Mouse (Mus musculus) hindbrain, embryonic 11.5 days (tissue): ENCODE results near the gene Prelid1. TPM values are rescaled to one million over a fixed set of nuclear protein-coding genes. Genes with fewer than 3 reads are reported as not detected.
A peak's percentile ranks its signal among the peaks of the same experiment; 100 is the strongest.

Source experiments
- ATAC-seq: fragments of 200-750 bp; cut with Nextera tagmentation; 2 replicates; pipeline ENCODE4 v1.8.0; 2017; ENCODE audit warnings: mild to moderate bottlenecking, moderate TSS enrichment, moderate library complexity; ENCODE audit not compliant: low FRiP score
- DNase-seq: peaks from one replicate; pipeline ENCODE4 v3.0.0-alpha.2; 2015; ENCODE audit warnings: low spot score
- H3K27ac ChIP-seq: fragments of 300-500 bp; sonication (generic); 2 replicates; pipeline ENCODE4 v1.5.1; 2014; ENCODE audit warnings: mild to moderate bottlenecking, low read depth, low read length
- H3K27me3 ChIP-seq: fragments of 300-500 bp; sonication (generic); 2 replicates; pipeline ENCODE4 v1.6.1; 2014; ENCODE audit warnings: mild to moderate bottlenecking, low read length, moderate library complexity, mixed read lengths; ENCODE audit not compliant: control insufficient read depth, insufficient read depth
- H3K36me3 ChIP-seq: fragments of 300-500 bp; sonication (generic); 2 replicates; pipeline ENCODE4 v1.6.1; 2014; ENCODE audit warnings: mild to moderate bottlenecking, low read length, moderate library complexity, mixed read lengths; ENCODE audit not compliant: control insufficient read depth, insufficient read depth
- H3K4me1 ChIP-seq: fragments of 300-500 bp; sonication (generic); replicated peaks from 2 replicates; pipeline ENCODE4 v1.6.1; 2014; ENCODE audit warnings: low read length, mixed read lengths; ENCODE audit not compliant: control insufficient read depth, insufficient read depth
- H3K4me2 ChIP-seq: fragments of 300-500 bp; sonication (generic); replicated peaks from 2 replicates; pipeline ENCODE4 v1.6.1; 2014; ENCODE audit warnings: mild to moderate bottlenecking, low read depth, low read length
- H3K4me3 ChIP-seq: fragments of 300-500 bp; sonication (generic); 2 replicates; pipeline ENCODE4 v1.5.1; 2014; ENCODE audit warnings: low read depth, low read length
- H3K9ac ChIP-seq: fragments of 300-500 bp; sonication (generic); 2 replicates; pipeline ENCODE4 v1.6.1; 2014; ENCODE audit warnings: low read depth, low read length
- H3K9me3 ChIP-seq: fragments of 300-500 bp; sonication (generic); 2 replicates; pipeline ENCODE4 v1.6.1; 2016; ENCODE audit warnings: low read length; ENCODE audit not compliant: control insufficient read depth
- whole genome bisulfite sequencing: fragments of 180-500 bp; shearing (Covaris S2); extraction: QIAGEN DNeasy Blood & Tissue Kit; methylation state at CpG from one replicate; pipeline ENCODE4 v1.1.7; 2014; 5-methylcytosine and 5-hydroxymethylcytosine counted together
- polyA plus RNA-seq: library from polyadenylated mRNA; unstranded; fragments of >200 nt; fragmentation: Nextera tagmentation; extraction: Ambion mirVana; gene quantifications from 2 replicates; pipeline ENCODE4 v1.2.1, GENCODE M21; 2014

Gene Prelid1
- polyA plus RNA-seq: 433 and 450 TPM in 2 replicates

DNA sequence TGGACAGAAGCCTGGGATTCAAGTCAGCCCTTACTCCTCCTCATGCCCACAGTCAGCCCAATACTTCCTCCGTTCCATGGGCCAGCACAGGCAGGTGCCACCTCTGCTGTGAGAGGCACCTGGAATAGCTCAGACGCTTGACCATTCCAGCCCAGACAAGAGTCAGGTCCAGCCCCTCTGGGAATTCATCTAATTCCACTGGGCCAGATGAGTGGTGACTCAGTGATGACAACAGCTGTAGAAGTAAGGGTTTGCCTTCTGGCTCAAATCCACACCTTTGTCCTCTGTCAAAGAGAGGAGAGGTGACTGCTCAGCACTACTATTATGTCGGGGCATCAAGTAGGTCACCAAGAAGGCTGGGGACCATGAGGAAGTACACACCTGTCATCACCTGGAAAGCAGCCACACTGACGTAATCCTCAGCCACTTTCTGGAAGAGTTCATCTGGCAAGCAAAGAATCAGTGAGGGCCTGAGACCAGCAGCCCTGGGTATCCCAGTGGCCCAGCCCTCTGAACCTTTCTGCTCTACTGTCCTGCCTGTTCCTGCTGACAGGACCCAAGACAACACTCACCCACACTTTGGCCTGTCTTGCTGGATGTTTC lies at the start of gene Prelid1:
Gene Prelid1, plus strand, starts transcription at position 570 of the 603 bp plus-strand sequence.
- Histone ChIP-seq H3K27ac (no peak within 1 kb of the TSS), H3K9me3 (no peaks in the 10 kb centered on the region), H3K4me1 (peaks cover 5% of the 10 kb centered on the region; the same call in 1 of the 2 replicates), H3K4me2 (peak within 1 kb of the TSS; percentile 93), H3K27me3 (no peaks in the 10 kb centered on the region), H3K4me3 (peak within 1 kb of the TSS; percentile 72), H3K9ac (peak within 1 kb of the TSS; percentile 91), H3K36me3 (no peaks in the 10 kb centered on the region)
- WGBS: 91% methylated on average over 4 of the region's 4 CpGs
- no peak for ATAC-seq
- DNase-seq: no peak

DNA sequence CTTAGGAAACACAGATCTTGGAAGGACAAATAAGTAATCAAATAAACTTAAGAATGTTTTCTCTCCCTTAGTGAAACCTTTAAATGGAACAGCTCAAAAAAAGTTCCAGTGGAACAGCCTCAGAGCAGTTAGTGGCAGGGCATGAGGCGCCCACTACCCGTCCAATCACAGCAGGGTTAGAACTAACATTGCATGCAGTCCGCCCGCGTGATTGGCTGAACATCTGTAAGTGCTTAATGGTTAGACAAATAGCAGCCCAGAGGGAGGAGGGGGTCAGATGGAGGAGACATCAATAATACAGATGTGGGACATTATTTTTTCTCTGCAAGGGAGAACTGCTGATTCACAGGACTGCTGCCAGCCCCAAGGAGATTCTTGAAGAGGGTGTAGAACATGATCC lies 43.1 kb upstream of the Prelid1 start:
- no peak for ATAC-seq
- H3K27ac ChIP-seq: no peak overlapping the region
- no peaks in the 10 kb centered on the region for H3K9me3 ChIP-seq
- H3K4me2 ChIP-seq: no peak overlapping the region
- H3K9ac ChIP-seq: no peak overlapping the region
- H3K36me3 ChIP-seq: 0 out of 2 replicates have a peak, but pooled peaks cover 9% of the 10 kb centered on the region
- H3K4me3 ChIP-seq: no peak overlapping the region
- H3K27me3 ChIP-seq: no peaks in the 10 kb centered on the region
- no peak for DNase-seq
- no peaks in the 10 kb centered on the region for H3K4me1 ChIP-seq
- 83% methylated on average over 5 of the region's 5 CpGs for WGBS

DNA sequence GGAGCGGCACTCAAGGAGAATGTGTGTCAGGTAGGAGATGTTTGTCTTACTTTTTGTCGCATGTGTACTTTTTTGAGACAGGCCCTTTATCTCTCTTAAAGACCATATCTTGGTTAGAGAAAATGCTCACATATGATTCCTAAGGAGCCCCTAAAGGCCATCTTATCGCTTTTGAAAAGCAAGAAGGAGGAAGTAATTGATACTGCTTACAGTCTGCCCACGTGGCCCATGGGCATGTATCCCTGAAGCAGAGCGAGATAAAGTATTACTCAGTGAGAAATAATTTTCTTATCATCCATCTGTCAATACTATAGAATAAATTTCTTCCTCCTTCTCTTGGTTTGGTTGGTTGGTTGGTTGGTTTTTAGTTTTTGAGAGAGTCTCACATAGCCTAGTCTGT lies 42.7 kb upstream of the Prelid1 start:
- no peak overlapping the region for H3K9ac ChIP-seq
- no peak overlapping the region for H3K4me3 ChIP-seq
- 0 out of 2 replicates have a peak, but pooled peaks cover 9% of the 10 kb centered on the region for H3K36me3 ChIP-seq
- no peak overlapping the region for H3K4me2 ChIP-seq
- no peaks in the 10 kb centered on the region for H3K27me3 ChIP-seq
- DNase-seq (no peak), ATAC-seq (no peak)
- no peaks in the 10 kb centered on the region for H3K9me3 ChIP-seq
- 90% methylated on average over 5 of the region's 5 CpGs for WGBS
- H3K27ac ChIP-seq: no peak overlapping the region
- no peaks in the 10 kb centered on the region for H3K4me1 ChIP-seq

DNA sequence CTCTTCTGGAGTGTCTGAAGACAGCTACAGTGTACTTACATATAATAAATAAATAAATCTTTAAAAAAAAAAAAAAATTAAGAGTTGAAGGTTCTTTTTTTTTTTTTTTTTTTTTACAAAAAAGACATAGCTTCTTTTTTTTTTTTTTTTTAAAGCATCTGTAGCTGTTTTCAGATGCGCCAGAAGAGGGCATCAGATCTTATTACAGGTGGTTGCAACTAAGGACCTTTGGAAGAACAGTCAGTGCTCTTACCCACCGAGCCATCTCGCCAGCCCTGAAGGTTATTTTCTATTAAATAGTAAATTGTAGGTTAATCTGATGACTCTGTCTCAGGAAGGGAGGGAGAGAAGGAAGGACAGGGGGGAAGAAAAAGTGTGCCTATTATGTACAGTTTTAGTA lies 31.4 kb upstream of the Prelid1 start:
- Histone ChIP-seq H3K27me3 (no peaks in the 10 kb centered on the region), H3K36me3 (peaks cover 5% of the 10 kb centered on the region), H3K4me3 (no peak overlapping the region), H3K27ac (no peak overlapping the region), H3K9ac (no peak overlapping the region), H3K4me2 (no peak overlapping the region), H3K4me1 (no peaks in the 10 kb centered on the region), H3K9me3 (no peaks in the 10 kb centered on the region)
- WGBS: 92% methylated on average over 3 of the region's 3 CpGs
- DNase-seq: no peak
- ATAC-seq: no peak

DNA sequence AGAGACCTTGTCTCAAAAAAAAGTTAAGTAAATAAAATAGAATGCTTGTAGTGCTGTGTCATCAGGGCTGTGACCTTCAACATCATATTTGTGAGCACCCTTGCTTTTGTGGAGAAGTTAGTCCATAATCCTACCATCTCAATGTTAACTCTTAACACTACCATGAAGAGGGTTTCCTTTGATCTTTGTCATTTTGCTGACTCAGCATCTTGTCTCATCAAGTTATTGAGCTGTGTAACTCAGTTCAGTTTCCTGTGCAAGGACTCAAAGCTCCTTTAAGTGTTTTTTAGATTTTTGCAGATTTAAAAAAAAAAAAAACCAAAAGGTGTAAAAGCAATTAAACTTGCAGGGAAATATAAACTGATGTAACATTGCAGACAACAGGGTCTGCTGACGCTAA lies 23.5 kb upstream of the Prelid1 start:
- 97% methylated on average over 1 of the region's 1 CpGs for WGBS
- Histone ChIP-seq H3K9ac (no peak overlapping the region), H3K4me2 (no peak overlapping the region), H3K4me1 (no peaks in the 10 kb centered on the region), H3K9me3 (no peaks in the 10 kb centered on the region), H3K36me3 (peaks cover 3% of the 10 kb centered on the region; the same call in 1 of the 2 replicates), H3K27ac (no peak overlapping the region), H3K4me3 (no peak overlapping the region), H3K27me3 (no peaks in the 10 kb centered on the region)
- ATAC-seq (no peak), DNase-seq (no peak)

DNA sequence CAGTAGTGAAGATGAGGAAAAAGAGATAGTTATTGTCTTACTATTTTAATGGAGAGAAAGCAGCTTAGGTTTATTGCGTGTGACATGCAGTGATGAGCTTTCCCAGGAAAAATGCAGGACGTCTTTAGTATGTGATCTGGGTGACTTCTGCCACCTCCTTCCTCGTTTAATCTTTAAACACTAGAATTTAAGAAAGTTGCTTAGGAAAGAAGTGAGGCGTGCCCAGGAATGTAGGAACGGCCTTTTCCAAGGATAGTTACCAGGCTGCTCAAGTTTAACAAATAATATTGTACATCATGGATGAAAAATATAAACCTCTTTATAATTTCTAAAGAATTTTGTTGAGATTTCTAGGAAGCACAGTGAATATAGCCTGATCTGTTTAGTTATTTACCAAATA lies 19.4 kb upstream of the Prelid1 start:
- no peak for ATAC-seq
- Histone ChIP-seq H3K4me2 (no peak overlapping the region), H3K4me3 (no peak overlapping the region), H3K27me3 (no peaks in the 10 kb centered on the region), H3K9ac (no peak overlapping the region), H3K36me3 (peaks cover 12% of the 10 kb centered on the region), H3K27ac (no peak overlapping the region), H3K9me3 (no peaks in the 10 kb centered on the region), H3K4me1 (no peaks in the 10 kb centered on the region)
- no peak for DNase-seq
- 92% methylated on average over 5 of the region's 5 CpGs for WGBS

DNA sequence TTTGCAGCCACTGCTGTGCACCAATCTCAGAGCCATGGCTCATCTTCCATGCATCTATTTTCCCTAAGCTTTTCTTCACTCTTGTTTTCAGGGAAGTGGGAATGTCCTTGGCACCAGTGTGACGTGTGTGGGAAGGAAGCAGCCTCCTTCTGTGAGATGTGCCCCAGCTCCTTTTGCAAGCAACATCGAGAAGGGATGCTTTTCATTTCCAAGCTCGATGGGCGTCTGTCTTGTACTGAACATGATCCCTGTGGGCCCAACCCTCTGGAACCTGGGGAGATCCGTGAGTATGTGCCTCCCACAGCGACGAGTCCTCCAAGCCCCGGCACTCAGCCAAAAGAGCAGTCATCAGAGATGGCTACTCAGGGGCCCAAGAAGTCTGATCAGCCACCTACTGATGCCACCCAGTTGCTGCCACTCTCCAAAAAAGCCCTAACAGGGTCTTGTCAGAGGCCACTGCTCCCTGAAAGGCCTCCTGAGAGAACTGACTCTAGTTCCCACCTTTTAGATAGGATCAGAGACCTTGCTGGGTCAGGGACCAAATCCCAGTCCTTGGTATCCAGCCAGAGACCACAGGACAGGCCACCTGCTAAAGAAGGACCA lies 8.2 kb upstream of the Prelid1 start:
- no peak overlapping the region for H3K27ac ChIP-seq
- no peaks in the 10 kb centered on the region for H3K27me3 ChIP-seq
- H3K9ac ChIP-seq: no peak overlapping the region
- H3K4me3 ChIP-seq: no peak overlapping the region
- H3K4me1 ChIP-seq: no peaks in the 10 kb centered on the region
- DNase-seq: no peak
- H3K4me2 ChIP-seq: no peak overlapping the region
- no peak for ATAC-seq
- no peaks in the 10 kb centered on the region for H3K9me3 ChIP-seq
- peaks cover 19% of the 10 kb centered on the region for H3K36me3 ChIP-seq
- 93% methylated on average over 8 of the region's 8 CpGs for WGBS

DNA sequence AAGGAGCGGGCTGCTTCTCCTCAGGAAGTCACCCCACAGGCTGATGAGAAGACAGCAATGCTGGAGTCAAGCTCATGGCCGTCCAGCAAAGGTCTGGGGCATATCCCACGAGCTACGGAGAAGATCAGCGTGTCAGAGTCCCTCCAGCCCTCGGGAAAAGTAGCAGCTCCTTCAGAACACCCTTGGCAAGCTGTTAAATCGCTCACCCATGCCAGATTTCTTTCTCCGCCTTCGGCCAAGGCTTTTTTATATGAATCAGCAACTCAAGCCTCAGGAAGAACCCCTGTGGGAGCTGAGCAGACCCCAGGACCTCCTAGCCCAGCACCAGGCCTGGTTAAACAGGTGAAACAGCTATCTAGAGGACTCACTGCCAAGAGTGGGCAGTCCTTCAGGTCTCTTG lies 7.2 kb upstream of the Prelid1 start:
- Histone ChIP-seq H3K9me3 (no peaks in the 10 kb centered on the region), H3K36me3 (peaks cover 15% of the 10 kb centered on the region; the same call in 1 of the 2 replicates)
- ATAC-seq: no peak

DNA sequence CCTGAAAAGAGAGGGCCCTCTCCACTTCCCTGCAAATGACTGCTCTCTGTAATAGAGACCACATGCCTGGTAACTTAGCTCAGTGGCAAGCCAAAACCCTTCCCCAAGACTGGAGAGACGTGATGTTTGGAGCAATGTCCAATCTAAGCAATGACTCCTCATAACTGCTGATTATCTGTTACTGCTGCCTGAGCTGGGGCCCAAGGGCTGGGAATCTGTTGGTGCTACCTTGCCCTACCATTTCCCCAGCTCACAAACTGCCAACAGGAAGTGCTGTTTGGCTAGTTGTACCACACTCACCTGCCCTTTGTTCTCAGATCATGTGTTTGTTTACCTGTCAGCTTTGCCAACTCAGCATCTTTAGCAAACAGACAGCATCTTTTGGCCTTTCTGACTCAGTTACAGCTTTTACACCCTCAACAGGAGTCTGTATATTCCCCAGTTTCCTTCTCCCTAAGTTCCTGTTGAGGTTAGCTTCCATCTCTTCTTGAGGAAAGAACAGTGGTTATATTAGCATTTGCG lies 5.3 kb upstream of the Prelid1 start:
- Histone ChIP-seq H3K4me1 (no peaks in the 10 kb centered on the region), H3K4me3 (no peak overlapping the region), H3K36me3 (peaks cover 15% of the 10 kb centered on the region; the same call in 1 of the 2 replicates), H3K9me3 (no peaks in the 10 kb centered on the region), H3K27me3 (no peaks in the 10 kb centered on the region), H3K27ac (no peak overlapping the region), H3K9ac (no peak overlapping the region), H3K4me2 (no peak overlapping the region)
- no peak for ATAC-seq
- no peak for DNase-seq
- 90% methylated on average over 2 of the region's 2 CpGs for WGBS

More for the DNA sequence above, 7.2 kb upstream of the Prelid1 start:
- Histone ChIP-seq H3K27me3 (no peaks in the 10 kb centered on the region), H3K9ac (no peak overlapping the region), H3K27ac (no peak overlapping the region), H3K4me1 (no peaks in the 10 kb centered on the region), H3K4me2 (no peak overlapping the region), H3K4me3 (no peak overlapping the region)
- WGBS: 95% methylated on average over 9 of the region's 9 CpGs
- no peak for DNase-seq
